Mouse (Mus musculus) kidney, postnatal 36 days (tissue): Measurements from ENCODE around the gene Phgdh.

Experiments
- DNase-seq, 2 experiments: peaks; one replicate each; pipeline ENCODE4 v3.0.0; 2021 to 2022; ENCODE audit warnings: mixed read lengths in 2 of 2

Phgdh gene

DNA sequence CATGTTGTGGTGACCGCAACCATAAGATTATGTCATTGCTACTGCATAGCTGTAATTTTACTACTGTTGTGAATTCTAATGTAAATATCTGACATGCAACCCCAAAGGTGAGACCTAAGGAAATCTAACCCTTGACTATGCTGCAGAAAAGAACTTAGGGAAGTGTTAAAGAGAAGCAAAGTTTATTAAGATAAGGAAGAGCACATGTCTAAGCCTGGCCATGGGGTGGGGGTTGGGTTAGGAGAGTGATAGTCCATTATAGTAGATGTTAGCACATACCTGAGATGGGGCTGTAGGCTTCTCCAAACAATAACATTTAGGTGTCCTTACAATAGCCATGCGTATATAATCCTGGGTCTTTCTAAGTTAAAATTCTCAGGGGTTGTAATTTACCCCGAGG, 3.4 kb upstream of the Phgdh start:
- DNase-seq, result no peak

DNA sequence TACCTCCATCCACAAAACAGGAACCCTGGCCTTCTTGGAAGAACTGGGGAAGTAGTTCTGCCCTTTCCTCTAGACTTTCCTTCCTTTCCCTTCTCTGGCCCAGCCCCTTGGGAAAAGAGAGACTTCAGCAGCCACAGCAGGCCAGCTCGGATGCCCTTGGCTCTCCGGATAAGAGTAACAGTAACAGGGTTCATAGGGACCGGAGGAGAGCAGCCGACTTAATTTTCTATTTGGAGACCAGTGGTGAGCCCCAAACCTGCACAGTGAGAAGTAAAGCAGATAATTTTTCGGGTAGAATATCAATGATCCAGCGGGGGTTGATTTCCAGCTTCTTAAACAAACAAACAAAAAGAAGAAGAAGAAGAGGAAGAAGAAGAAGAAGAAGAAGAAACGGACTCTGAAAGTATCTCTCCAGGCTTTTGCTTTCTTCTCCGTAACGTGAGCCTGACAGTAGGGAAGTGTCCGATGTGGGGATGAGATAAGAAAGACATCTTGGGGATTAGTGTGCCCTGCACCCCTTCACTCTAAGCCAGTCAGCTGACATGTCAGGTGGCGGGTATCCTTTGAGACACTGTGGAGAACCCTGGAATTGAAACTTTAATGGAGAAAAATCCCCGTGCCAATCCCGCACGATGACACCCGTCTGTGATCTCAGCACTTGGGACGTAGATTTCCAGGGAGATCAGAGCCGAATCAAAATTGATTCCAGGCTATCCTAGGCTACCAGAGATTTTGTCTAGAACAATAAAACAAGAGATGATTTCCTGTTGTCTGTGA, 1.2 kb upstream of the Phgdh start:
- DNase-seq, result no peak

DNA sequence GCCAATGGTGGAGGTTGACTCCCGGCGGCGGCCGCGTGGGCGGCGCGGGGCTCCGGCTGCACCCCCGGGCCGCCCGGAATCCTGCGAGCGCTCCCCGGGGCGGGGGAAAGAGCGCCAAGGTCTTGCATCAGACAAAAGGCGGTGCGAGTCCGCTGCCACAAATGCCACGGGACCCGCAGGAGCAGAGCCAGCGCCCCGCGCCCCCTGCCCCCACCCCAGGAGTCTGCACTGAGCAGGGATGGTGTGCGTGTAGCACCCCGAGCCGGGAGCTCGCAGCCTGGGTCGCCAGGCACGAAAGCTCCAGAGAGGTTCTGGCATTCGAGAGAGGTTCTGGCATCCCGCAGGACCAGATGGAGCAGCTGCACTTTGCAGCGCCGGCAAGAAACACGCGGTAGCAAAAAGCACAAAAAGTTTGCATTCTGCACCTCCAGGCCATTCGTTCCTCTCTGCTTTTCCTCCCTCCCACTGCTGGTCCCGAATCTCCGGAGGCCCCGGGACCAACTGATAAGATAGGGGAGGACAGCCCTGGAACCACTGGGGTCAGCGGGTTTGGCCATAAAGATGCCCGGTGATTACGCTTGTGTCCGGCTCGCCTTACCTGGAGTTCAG, 589 bp downstream of the Phgdh start:
- peak; percentile 27 to 60 for DNase-seq

DNA sequence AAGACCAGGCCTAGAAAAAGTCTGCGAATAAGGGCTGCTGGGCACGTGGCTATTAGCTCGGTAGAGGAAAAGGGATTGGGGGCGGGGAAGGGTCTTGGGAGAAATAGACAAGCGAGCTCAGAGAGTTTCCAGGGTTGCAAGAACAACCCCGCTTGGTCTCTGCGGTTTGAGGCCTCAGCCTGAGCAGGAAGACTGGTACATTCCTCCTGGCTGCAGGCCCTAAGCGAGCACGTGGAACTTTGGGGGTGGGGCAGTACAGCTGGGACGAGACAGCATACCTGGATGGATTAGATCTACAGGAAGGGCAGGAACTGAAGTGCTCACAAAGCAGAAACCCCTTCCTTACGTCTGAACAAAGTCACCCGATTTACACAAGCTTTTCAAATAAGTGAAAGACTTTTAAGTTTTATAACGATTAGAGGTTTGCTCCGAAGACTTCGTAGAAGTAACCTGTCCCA, 1.2 kb downstream of the Phgdh start:
- peak; percentile 81 to 86 for DNase-seq

DNA sequence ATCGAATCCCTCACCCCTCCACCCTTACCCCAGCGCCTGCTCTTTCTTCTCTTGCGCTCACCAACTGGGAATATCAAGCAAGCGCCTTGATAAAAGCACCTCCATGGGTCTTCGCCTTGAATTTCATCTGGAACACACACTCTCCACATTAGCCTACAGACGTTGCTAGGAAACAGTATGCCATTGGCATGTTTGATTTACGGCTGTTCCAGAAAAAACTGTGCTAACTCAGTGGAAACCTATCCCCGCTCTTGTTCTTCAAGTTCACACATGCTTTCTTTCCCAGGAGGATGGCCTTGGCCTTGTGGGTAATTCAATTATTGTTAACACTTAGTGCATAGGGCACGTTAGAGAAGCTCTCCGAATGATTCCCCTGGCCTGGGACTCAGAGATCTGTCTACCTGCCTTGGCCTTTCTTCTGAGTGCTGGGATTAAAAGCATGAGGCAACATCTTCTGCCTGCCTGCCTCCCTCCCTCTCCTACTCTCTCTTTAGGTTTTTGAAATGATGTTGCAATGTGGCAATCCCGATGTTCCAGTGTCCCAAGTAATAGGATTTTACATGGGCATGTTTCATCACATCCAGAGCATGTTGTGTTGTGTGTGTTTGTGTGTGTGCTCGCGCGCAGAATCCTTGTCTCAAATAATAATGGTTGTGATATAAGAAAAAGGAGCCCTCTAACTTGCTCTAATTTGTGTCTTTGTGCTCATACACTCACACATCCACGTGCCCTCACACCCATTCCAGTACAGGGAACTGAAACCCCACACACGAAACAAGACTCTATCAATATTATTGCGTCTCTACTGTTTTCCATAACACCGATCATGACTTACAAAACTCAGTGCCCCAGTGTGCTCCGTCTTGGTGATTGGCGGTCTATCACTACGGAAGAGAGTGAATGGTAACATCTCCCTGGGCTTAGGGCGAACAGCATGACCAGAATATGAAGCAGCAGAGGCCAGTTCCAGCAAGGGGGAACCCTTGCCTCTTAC, 2.8 kb downstream of the Phgdh start:
- DNase-seq, result no peak

DNA sequence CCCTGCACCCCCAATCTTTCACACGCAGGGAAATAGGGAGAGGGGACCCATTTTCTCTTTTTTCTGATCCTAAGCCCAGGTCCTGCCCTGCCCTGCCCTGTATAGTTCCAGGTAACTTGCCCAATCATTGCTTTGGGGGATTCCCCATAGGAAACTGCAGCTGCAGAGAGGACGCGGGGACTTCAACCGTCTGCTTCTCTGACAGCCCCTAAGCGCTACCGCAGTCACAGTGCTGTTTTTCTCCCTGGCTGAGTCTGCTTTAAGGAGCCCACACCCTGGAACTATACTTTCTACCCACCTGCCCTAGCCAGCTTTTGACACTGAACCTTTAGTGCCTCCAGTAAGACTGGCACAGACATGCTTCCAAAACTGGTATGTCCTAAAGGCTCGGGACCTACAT, 3.9 kb downstream of the Phgdh start:
- no peak for DNase-seq

DNA sequence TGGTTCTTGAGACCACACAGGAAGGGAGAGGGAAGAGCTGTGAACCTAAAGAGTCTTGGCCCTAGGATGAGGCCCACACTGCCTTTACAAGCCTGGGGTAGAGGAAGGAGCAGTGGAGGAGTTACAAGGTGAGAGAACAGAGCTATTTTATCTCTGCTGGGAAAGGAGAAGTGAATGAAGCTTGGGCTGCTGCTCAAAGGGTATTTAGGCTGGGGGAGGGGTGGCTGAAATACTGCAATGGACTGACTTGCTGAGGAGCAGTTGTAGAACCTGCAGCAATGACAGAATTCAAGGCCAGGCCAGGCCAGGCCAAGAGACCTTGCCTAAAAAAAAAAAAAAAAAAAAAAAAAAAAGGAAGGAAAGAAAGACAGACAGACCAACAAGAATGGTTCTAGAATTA, 4.5 kb downstream of the Phgdh start:
- peak in 1 of 2 experiments; percentile 37 for DNase-seq

DNA sequence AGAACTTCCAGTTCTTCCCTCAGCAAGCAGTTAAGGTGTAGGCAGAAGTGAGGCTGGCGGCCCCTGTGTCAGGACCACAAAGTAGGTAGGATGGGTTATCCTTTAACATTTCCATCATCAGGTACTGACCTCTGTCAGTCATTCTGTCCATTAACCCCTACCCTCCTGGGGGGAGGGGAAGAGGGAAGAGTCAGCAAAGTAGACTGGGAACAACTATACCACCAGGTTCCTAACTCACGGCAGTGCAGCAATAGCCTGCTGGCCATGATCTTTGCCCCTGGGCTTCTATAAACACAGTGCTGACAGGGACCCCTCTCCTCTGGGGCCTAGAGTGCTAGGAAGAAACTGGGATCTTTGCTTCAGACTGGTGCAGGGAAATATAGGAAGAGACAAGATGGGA, 5.8 kb downstream of the Phgdh start:
- peak; percentile 18 to 53 for DNase-seq

DNA sequence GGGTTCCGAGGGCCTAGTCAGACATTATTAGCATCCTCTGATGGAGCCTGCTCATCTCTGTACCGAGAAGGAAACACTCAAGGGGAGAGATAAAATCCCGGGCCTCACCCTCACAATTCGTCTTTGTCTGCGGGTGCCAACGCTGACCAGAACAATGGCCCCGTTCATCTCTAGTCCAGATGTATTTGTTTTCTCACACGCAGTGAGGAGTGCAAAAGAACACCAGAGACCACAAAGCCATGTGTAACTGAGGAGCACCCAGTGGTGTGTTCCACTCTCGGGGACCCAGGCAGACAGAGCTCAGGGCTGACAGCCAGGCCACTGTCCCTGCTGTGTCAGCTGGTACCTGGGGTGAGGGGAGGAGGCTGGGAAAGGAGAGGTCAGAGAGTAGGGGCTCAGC, 15.6 kb downstream of the Phgdh start:
- DNase-seq, result no peak

DNA sequence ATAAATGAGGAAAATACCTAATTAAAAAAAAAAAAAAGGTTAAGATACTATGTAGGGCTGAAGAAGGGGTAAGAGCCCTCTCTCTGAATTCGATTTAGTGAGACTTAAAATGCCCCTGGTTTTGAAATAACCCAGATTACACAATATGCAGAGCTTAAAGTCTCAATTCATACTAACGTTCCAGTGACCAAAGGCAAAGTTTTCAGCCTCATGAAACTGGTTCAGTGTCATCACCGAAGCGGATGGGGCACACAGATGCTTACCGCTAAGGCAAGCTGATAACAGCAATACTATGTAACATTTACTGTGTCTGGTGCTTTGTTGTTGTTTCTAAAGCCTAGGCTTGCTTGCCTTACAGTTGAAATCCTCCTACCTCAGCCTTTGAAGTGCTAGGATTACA, 17.6 kb downstream of the Phgdh start:
- no peak for DNase-seq

DNA sequence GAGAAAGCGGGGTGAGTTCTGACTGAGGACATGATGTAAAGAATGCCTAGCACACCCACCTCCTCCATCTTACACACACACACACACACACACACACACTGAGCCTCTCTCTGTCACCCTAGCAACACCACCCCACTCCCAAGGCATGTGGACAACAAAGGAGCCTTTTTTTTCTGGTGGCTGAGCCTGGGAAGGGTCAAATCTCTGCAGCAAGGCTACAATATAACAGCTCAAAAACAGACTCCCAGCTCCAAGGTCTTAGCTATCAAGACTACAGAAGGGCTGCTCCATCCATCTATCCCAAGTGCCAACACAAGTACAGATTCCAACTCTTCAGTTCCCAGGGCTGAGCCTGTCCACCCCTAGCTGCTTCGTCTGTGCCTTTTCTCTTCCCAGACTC, 20.6 kb downstream of the Phgdh start:
- no peak for DNase-seq

DNA sequence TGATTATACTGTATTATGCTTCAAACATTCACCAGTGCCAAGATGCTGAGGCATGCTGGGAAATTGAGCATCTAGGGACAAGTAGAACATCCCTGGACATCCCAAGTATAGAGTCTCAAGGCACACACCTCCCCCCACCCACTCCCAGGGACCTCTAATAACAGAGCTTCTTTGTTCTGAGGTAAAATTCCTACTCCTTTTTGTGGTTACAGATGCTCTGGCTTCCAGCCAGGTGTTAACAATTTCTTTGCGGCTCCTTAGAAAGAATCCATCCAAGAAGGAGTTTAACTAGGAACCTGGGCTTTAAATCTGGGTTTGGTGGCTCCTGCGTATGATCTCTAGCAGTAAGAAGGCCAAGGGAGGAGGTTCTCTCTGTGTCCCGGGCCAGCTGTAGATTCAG, 22.6 kb downstream of the Phgdh start:
- no peak for DNase-seq

DNA sequence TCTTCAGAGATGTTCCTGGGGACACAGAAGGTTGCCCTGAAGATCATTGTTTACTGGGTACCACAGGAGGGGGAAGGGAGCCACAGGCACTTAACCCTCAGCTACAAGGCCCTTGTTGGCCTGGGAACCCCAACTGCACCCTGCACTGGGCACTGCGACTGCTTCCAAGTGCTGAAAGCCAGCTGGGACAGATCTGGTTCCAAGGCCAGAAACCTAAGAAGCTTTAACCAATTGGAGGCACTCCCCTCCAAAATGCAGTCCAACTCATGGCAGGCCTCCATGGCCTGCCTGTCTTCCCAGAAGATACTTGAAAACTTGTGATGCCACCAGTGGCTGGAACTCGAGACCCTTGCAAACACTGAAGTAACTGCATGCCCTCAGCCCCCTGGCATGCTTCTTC, 24.6 kb downstream of the Phgdh start:
- DNase-seq, result no peak

DNA sequence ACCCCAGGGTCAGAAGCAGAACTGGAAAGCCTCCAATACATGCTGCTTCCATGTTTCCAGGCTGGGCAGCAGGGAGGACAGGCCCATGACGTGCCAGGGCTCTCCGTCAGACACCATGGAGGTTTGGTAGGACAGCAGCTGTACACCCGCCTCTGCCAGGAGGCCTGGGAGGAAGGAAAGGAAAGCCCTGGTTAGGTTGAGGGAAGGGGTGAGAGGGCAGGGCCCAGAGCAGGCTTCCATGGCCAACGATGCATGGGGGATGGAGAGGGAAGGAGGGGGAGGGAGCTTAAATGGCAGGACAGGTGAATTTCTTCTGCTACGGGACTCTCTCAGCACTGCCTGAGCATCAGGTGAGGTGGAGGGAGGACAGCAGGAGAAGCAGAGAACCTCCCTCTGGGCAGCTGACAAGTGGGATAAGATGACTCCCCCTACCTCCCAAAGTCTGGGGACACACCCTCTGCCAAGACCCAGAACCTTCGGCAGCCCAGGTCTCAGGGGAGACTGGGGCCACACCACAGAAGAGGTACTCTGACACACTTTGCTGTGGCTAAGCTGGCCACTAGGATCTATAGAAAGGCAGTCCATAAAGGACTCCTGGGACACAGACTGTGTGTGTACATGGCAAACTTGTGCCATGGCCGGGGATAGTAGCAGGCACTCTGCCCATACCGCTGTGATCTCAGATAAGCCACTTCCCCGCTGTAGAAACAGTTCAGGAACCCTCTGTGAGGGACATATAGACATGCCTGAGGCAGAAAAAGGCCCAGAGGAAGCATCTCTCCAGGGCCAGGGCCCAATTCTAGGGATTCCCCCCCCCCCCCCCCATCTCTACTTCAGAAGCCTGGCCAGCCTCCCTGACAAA, 26.3 kb downstream of the Phgdh start:
- no peak for DNase-seq

DNA sequence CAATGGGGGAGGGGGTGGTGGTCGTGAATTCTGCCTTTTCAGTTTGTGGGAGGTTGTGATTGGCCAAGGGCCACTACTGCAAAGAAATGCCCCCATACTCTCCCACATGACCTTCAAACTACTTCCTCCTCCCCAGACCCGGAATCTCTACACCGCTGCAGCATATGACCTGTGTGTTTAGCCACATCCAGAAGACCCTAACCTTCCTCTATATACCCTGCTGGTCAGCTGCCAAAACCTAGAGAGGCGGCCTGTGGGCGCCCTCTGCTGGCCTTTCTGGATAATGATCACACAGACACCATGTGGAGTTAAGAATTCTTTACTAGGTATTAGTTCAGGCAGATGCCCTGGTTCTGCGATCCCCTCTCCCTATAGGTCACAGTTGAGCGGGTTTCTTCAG, 26.9 kb downstream of the Phgdh start:
- DNase-seq, result peak; percentile 42 to 79

DNA sequence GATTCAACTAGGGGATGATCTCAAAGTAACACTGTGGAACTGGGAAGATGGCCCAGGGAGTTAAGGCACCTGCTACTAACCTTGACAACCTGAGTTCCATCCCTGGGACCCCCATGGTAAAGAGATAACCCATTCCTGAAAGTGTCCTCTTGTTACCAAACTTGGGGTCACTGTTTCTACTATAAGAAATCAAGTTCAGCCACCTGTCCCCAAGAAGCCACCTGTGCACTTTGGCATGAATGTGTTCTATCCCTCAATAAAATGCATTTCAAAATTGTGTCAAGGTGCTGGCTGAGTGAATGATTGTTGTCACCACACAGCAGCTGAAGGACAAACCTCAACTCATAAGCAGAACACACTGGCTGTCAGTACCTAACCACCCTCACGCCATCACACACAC, 29.3 kb downstream of the Phgdh start:
- DNase-seq, result no peak

DNA sequence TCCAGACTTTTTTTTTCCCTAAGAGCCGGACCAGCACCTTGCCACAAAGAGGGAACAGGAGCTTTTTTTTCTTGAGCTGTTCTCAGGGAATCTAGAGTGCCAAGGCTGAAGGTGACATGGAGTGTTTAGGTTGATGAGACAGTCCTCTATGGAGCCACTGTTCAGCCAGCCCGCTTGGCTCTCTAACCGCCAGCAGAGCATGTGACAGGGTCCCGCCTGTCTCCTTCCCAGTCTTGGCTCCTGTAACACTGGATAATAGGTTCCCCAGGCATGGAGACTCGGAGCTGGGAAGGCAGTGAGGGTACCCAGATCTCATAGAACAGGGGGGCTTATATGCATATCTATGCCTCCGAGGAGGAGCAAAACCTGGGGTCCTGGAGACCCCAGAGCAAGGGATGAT, 31.2 kb downstream of the Phgdh start:
- no peak for DNase-seq

DNA sequence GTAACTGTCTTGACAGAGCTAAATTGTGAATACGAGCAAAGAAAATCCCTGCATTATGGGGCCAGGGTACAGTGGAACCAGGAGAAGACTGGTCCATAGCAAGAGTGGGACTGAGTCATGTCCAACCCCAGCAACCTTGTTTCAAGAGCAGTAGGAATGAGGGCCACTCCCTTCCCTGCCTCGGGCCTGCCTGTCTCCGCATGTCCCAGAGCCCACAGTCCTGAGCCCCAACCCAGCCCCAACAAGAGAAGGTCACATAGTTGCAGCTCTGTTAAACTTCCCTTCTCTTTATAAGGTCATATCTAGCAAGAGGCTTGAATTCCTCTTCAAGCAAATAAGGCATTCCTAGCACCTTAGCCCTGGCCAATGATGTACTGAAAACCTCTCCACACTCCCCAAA, 38.0 kb downstream of the Phgdh start:
- DNase-seq, result no peak

DNA sequence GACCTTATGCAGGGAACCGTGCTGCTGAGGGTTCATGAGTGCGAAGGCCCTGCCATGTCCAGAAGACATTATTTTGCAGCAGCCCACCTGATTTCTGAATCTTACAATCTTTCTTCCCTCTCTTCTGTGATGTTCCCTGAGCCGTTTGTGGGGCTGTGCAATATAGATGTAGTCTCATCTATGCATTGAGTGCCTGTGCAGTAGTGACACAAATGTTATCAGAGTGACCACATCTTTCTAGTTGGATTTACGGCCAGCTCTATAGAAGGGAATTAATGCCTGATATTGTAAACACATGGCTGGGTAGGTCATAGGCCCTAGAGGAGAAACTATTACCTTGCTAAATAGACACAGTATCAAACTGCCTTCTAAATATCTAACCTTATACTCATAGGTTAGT, 39.5 kb downstream of the Phgdh start:
- no peak for DNase-seq

DNA sequence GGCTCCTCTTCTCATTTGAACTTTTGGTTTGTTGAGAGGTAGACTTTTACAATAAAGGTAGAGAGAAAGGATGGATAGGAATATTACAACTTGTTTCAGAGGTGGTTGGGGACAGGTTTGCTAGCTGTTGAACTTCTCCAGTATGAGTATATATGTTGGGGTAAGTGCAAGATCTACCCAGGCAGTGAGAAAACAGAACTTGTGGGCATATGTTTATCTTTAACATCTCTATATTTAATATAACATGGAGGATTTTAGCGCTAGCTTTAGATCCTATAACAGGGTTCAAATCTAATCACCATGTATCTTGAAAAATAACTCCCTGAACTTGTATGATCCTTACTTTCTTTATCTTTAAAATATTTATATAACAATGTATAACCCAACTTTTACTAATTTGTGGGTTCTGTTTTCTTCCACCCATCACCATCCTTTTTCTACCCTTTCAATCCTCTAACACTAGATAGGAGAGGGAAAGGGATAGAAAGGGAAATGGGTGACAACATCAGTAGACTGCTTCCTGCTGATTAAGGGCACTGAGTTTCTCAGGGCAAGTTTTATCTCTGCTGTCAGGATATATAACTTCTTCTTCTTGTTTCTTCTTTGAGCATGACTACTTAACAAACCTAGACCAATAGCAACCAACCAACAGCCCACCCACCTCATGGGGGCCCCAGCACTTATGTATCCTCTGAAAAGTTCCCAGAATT, 40.2 kb downstream of the Phgdh start:
- DNase-seq, result no peak

DNA sequence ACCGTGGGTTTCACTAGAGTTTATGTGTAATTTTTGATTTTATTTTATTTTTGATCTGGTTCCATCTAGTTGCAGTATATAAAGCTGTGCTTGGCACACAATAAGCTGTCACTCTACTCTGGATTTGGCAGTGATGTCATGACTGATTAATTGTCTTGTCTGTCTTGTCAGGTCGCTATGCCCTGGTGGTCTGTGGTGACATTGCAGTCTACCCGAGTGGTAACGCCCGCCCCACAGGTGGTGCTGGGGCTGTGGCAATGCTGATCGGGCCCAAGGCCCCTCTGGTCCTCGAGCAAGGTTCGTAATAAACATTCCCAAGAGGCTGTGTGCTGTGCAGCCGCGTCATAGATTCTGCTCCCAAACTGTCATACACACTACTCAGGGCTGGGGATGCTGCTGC, 43.8 kb downstream of the Phgdh start:
- no peak for DNase-seq

DNA sequence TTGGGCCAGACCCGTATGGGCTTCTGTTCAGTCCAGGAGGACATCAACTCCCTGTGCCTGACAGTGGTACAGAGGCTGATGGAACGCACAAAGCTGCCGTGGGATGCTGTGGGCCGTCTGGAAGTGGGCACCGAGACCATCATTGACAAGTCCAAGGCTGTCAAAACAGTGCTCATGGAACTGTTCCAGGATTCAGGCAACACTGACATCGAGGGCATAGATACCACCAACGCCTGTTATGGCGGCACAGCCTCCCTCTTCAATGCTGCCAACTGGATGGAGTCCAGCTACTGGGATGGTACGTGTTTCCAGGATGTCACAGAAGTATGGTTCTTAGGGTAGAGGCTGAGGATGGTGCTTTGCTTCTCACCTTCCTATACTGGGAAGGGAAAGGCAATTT, 48.7 kb downstream of the Phgdh start:
- DNase-seq, result no peak
